Mouse (Mus musculus): ENCODE data around the gene Ccdc6.

Gene Ccdc6

GRCm38 (mm10) chr10:70132714-70133113 is 35.8 kb downstream of the Ccdc6 start:
- DNase-seq (ENCODE audit: low read depth, low spot score) = no peak

- peak; percentile 57 for DNase-seq (ENCODE audit: low read depth, low spot score)
Observed at GRCm38 (mm10) chr10:70133188-70133587, 36.3 kb downstream of the Ccdc6 start.

- peak; percentile 57 for DNase-seq (ENCODE audit: low read depth, low spot score)
Observed at GRCm38 (mm10) chr10:70135680-70136079, 38.8 kb downstream of the Ccdc6 start.

GRCm38 (mm10) chr10:70137652-70138051 is 40.7 kb downstream of the Ccdc6 start:
- no peak for DNase-seq (ENCODE audit: low read depth, low spot score)

- DNase-seq (ENCODE audit: low read depth, low spot score) = no peak
Observed at GRCm38 (mm10) chr10:70138150-70138549, 41.2 kb downstream of the Ccdc6 start.

GRCm38 (mm10) chr10:70139368-70139767 is 42.4 kb downstream of the Ccdc6 start:
- DNase-seq (ENCODE audit: low read depth, low spot score) = no peak

GRCm38 (mm10) chr10:70140414-70140813 is 43.5 kb downstream of the Ccdc6 start:
- no peak for DNase-seq (ENCODE audit: low read depth, low spot score)

- no peak for DNase-seq (ENCODE audit: low read depth, low spot score)
Observed at GRCm38 (mm10) chr10:70142623-70143022, 45.7 kb downstream of the Ccdc6 start.

GRCm38 (mm10) chr10:70144004-70144557 is 47.2 kb downstream of the Ccdc6 start:
- DNase-seq (ENCODE audit: low read depth, low spot score) = no peak

- no peak for DNase-seq (ENCODE audit: low read depth, low spot score)
Observed at GRCm38 (mm10) chr10:70145873-70146272, 49.0 kb downstream of the Ccdc6 start.

GRCm38 (mm10) chr10:70149093-70149492 is 52.2 kb downstream of the Ccdc6 start:
- no peak for DNase-seq (ENCODE audit: low read depth, low spot score)

GRCm38 (mm10) chr10:70150301-70150700 is 53.4 kb downstream of the Ccdc6 start:
- no peak for DNase-seq (ENCODE audit: low read depth, low spot score)

GRCm38 (mm10) chr10:70151171-70151570 is 54.2 kb downstream of the Ccdc6 start:
- no peak for DNase-seq (ENCODE audit: low read depth, low spot score)

- no peak for DNase-seq (ENCODE audit: low read depth, low spot score)
Observed at GRCm38 (mm10) chr10:70152190-70152743, 55.3 kb downstream of the Ccdc6 start.

- DNase-seq (ENCODE audit: low read depth, low spot score) = no peak
Observed at GRCm38 (mm10) chr10:70153810-70154209, 56.9 kb downstream of the Ccdc6 start.

GRCm38 (mm10) chr10:70156431-70157165 is 59.7 kb downstream of the Ccdc6 start:
- peak; percentile 37 for DNase-seq (ENCODE audit: low read depth, low spot score)

- no peak for DNase-seq (ENCODE audit: low read depth, low spot score)
Observed at GRCm38 (mm10) chr10:70159651-70160320, 62.9 kb downstream of the Ccdc6 start.

- DNase-seq (ENCODE audit: low read depth, low spot score) = no peak
Observed at GRCm38 (mm10) chr10:70160811-70161210, 63.9 kb downstream of the Ccdc6 start.

- DNase-seq (ENCODE audit: low read depth, low spot score) = no peak
Observed at GRCm38 (mm10) chr10:70161504-70161903, 64.6 kb downstream of the Ccdc6 start.

GRCm38 (mm10) chr10:70163681-70164080 is 66.8 kb downstream of the Ccdc6 start:
- DNase-seq (ENCODE audit: low read depth, low spot score) = no peak

GRCm38 (mm10) chr10:70165877-70166276 is 69.0 kb downstream of the Ccdc6 start:
- no peak for DNase-seq (ENCODE audit: low read depth, low spot score)

GRCm38 (mm10) chr10:70166427-70166826 is 69.5 kb downstream of the Ccdc6 start:
- no peak for DNase-seq (ENCODE audit: low read depth, low spot score)

- no peak for DNase-seq (ENCODE audit: low read depth, low spot score)
Observed at GRCm38 (mm10) chr10:70167625-70168024, 70.7 kb downstream of the Ccdc6 start.

Data from CD4-positive helper T cell, adult 2 months (primary cell).